Mouse (Mus musculus) spleen, adult 2 months (tissue): ENCODE results near the gene Kif23.

ENCODE experiments used
- CTCF ChIP-seq: fragments of 200-500 bp; IDR thresholded peaks from 2 replicates; pipeline ENCODE4 v1.5.1; 2011; ENCODE audit warnings: mild to moderate bottlenecking, inconsistent platforms; ENCODE audit not compliant: insufficient read depth, insufficient read length, insufficient replicate concordance; ENCODE audit errors: extremely low read depth
- POLR2A ChIP-seq: fragments of 200-500 bp; IDR thresholded peaks from 2 replicates; pipeline ENCODE4 v1.6.1; 2011; ENCODE audit warnings: low read depth, low read length, inconsistent platforms

DNA sequence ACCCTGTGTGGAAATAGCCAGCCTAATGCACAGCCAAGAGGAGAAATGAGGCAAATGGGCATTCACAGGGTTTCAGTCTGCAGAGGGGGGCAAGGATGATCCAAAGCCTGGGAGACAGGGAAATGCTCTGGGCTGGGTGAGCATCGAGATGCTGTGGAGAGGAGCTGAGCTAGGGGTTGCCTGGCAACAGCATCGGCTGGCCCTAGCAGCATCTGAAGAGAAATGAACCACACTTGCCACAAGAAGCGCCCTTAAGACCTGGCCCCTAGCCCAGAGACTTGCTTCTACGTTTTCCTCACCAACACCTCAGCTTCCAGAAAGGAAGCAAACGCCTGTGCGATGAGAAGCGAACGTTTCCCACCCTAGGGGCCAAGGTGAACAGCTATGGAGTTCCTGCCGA lies 44.1 kb downstream of the Kif23 start:
- TF ChIP-seq POLR2A (no peak), CTCF (no peak)
